Mouse (Mus musculus): Measurements from ENCODE around the gene Cdh6.

Gene Cdh6

GRCm38 (mm10) chr15:13173071-13173778 lies at the start of gene Cdh6:
Gene Cdh6, minus strand, starts transcription at chr15:13173675.
- no peak for DNase-seq (ENCODE audit: low read depth in 1 of 2, low spot score in 2 of 2)

- no peak for DNase-seq (ENCODE audit: low read depth in 1 of 2, low spot score in 2 of 2)
Measured at GRCm38 (mm10) chr15:13219727-13220454, 46.4 kb upstream of the Cdh6 start.

- DNase-seq (ENCODE audit: low read depth in 1 of 2, low spot score in 2 of 2) = no peak
Measured at GRCm38 (mm10) chr15:13217800-13218199, 44.3 kb upstream of the Cdh6 start.

GRCm38 (mm10) chr15:13217161-13217560 lies 43.7 kb upstream of the Cdh6 start:
- no peak for DNase-seq (ENCODE audit: low read depth in 1 of 2, low spot score in 2 of 2)

- DNase-seq (ENCODE audit: low read depth in 1 of 2, low spot score in 2 of 2) = no peak
Measured at GRCm38 (mm10) chr15:13212956-13213355, 39.5 kb upstream of the Cdh6 start.

- DNase-seq (ENCODE audit: low read depth in 1 of 2, low spot score in 2 of 2) = no peak
Measured at GRCm38 (mm10) chr15:13212027-13212685, 38.7 kb upstream of the Cdh6 start.

- DNase-seq (ENCODE audit: low read depth in 1 of 2, low spot score in 2 of 2) = no peak
Measured at GRCm38 (mm10) chr15:13210186-13210585, 36.7 kb upstream of the Cdh6 start.

GRCm38 (mm10) chr15:13208716-13209115 lies 35.2 kb upstream of the Cdh6 start:
- DNase-seq (ENCODE audit: low read depth in 1 of 2, low spot score in 2 of 2) = no peak

GRCm38 (mm10) chr15:13196237-13196636 lies 22.8 kb upstream of the Cdh6 start:
- no peak for DNase-seq (ENCODE audit: low read depth in 1 of 2, low spot score in 2 of 2)

- no peak for DNase-seq (ENCODE audit: low read depth in 1 of 2, low spot score in 2 of 2)
Measured at GRCm38 (mm10) chr15:13194048-13194447, 20.6 kb upstream of the Cdh6 start.

GRCm38 (mm10) chr15:13193076-13193475 lies 19.6 kb upstream of the Cdh6 start:
- no peak for DNase-seq (ENCODE audit: low read depth in 1 of 2, low spot score in 2 of 2)

- DNase-seq (ENCODE audit: low read depth in 1 of 2, low spot score in 2 of 2) = no peak
Measured at GRCm38 (mm10) chr15:13183661-13184060, 10.2 kb upstream of the Cdh6 start.

GRCm38 (mm10) chr15:13181430-13181829 lies 8.0 kb upstream of the Cdh6 start:
- DNase-seq (ENCODE audit: low read depth in 1 of 2, low spot score in 2 of 2) = no peak

GRCm38 (mm10) chr15:13181014-13181413 lies 7.5 kb upstream of the Cdh6 start:
- no peak for DNase-seq (ENCODE audit: low read depth in 1 of 2, low spot score in 2 of 2)

GRCm38 (mm10) chr15:13175978-13176377 lies 2.5 kb upstream of the Cdh6 start:
- DNase-seq (ENCODE audit: low read depth in 1 of 2, low spot score in 2 of 2) = no peak

GRCm38 (mm10) chr15:13174618-13174980 lies 1.1 kb upstream of the Cdh6 start:
- DNase-seq (ENCODE audit: low read depth in 1 of 2, low spot score in 2 of 2) = no peak

GRCm38 (mm10) chr15:13173840-13174617 lies 554 bp upstream of the Cdh6 start:
- no peak for DNase-seq (ENCODE audit: low read depth in 1 of 2, low spot score in 2 of 2)

GRCm38 (mm10) chr15:13172365-13173070 lies 957 bp downstream of the Cdh6 start:
- no peak for DNase-seq (ENCODE audit: low read depth in 1 of 2, low spot score in 2 of 2)

- no peak for DNase-seq (ENCODE audit: low read depth in 1 of 2, low spot score in 2 of 2)
Measured at GRCm38 (mm10) chr15:13171486-13172364, 1.8 kb downstream of the Cdh6 start.
